Mouse (Mus musculus): Measurements from ENCODE around the gene C530008M17Rik.

C530008M17Rik gene

GRCm38 (mm10) chr5:76665421-76665820, 9.1 kb downstream of the C530008M17Rik start:
- no peak for DNase-seq (ENCODE audit: low spot score)

- no peak for DNase-seq (ENCODE audit: low spot score)
These were observed 9.9 kb downstream of the C530008M17Rik start for GRCm38 (mm10) chr5:76666026-76666756.

- no peak for DNase-seq (ENCODE audit: low spot score)
These were observed 11.8 kb downstream of the C530008M17Rik start for GRCm38 (mm10) chr5:76668118-76668517.

GRCm38 (mm10) chr5:76668547-76668946, 12.2 kb downstream of the C530008M17Rik start:
- no peak for DNase-seq (ENCODE audit: low spot score)

- DNase-seq (ENCODE audit: low spot score): no peak
These were observed 13.9 kb downstream of the C530008M17Rik start for GRCm38 (mm10) chr5:76670183-76670582.

GRCm38 (mm10) chr5:76674022-76674653, 17.8 kb downstream of the C530008M17Rik start:
- DNase-seq (ENCODE audit: low spot score): no peak

GRCm38 (mm10) chr5:76675369-76675768, 19.1 kb downstream of the C530008M17Rik start:
- no peak for DNase-seq (ENCODE audit: low spot score)

GRCm38 (mm10) chr5:76680959-76681358, 24.6 kb downstream of the C530008M17Rik start:
- no peak for DNase-seq (ENCODE audit: low spot score)

GRCm38 (mm10) chr5:76681895-76682656, 25.8 kb downstream of the C530008M17Rik start:
- no peak for DNase-seq (ENCODE audit: low spot score)

GRCm38 (mm10) chr5:76683455-76683854, 27.1 kb downstream of the C530008M17Rik start:
- DNase-seq (ENCODE audit: low spot score): no peak

- DNase-seq (ENCODE audit: low spot score): no peak
These were observed 28.6 kb downstream of the C530008M17Rik start for GRCm38 (mm10) chr5:76684658-76685605.

- DNase-seq (ENCODE audit: low spot score): no peak
These were observed 31.8 kb downstream of the C530008M17Rik start for GRCm38 (mm10) chr5:76687961-76688600.

GRCm38 (mm10) chr5:76688643-76689042, 32.3 kb downstream of the C530008M17Rik start:
- no peak for DNase-seq (ENCODE audit: low spot score)

- no peak for DNase-seq (ENCODE audit: low spot score)
These were observed 33.9 kb downstream of the C530008M17Rik start for GRCm38 (mm10) chr5:76690177-76690593.

- no peak for DNase-seq (ENCODE audit: low spot score)
These were observed 34.9 kb downstream of the C530008M17Rik start for GRCm38 (mm10) chr5:76691251-76691650.

GRCm38 (mm10) chr5:76691706-76692424, 35.6 kb downstream of the C530008M17Rik start:
- no peak for DNase-seq (ENCODE audit: low spot score)

GRCm38 (mm10) chr5:76697536-76697935, 41.2 kb downstream of the C530008M17Rik start:
- no peak for DNase-seq (ENCODE audit: low spot score)

- DNase-seq (ENCODE audit: low spot score): no peak
These were observed 41.9 kb downstream of the C530008M17Rik start for GRCm38 (mm10) chr5:76698187-76698586.

- no peak for DNase-seq (ENCODE audit: low spot score)
These were observed 45.0 kb downstream of the C530008M17Rik start for GRCm38 (mm10) chr5:76701127-76701853.

GRCm38 (mm10) chr5:76702104-76702503, 45.8 kb downstream of the C530008M17Rik start:
- DNase-seq (ENCODE audit: low spot score): no peak

Data from ovary, adult 18-20 months (tissue).